Mouse (Mus musculus): ENCODE measurements around the gene Vmn2r120.
"Not testable (repeated sequence)": the region's sequence is repeated elsewhere in the genome, so short reads cannot be mapped to it uniquely, and the experiment has no call there.

Gene Vmn2r120

DNA sequence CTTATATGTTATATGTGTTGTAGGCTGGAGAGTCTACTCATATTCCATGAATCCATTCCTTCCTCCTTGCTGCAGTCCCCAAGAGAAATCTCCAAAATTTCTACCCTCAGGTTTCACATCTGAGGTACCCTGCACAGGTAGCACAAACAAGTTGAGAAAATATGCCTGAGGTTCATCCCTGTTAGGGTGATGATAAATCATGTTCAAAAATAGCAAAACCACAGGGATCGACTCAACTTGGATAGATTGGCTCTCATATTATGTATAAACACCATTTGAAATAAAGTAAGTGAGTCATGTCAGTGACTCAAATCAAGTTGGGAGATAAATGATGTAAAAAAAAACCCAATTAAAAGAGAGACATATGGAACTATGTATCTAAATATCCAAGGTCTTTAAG, at the start of gene Vmn2r120:
Gene Vmn2r120 (minus strand): TSS at position 101 of the 400 bp plus-strand sequence.
- no peak for DNase-seq (ENCODE audit: low spot score in 2 of 2)

- not testable (repeated sequence) for DNase-seq (ENCODE audit: low spot score in 2 of 2)
Measured at GRCm38 (mm10) chr17:57587273-57587672, 42.0 kb upstream of the Vmn2r120 start.

DNA sequence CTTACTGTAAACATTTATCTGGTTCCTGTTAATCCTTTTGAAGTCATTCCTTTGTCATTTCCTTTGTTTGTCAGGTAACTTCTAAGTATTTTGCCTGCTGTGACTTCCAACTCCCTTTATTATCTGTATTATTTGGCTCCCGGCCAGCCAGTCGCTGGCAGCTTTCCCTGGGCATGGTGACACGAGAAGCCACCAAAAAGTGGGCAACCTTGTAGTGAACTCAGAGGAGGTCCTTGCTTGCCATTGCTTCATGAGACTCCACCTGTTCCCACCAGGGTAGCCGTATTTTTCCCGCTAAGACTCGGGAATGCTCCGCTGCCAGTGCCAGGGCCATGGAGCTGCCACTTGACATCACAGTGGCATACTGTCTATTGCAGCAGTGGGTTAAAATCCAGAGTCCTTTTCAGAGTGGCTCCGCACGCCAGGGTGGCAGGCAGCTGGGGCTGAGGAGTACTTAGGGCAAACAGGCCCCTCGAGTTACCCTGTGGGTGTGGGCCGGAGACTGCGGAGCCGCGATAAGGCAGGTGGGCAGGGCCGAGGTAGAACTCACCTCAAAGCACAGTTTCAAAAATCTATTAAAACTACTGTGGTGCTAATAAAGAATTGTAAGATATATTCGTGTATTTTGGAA, 28.9 kb upstream of the Vmn2r120 start:
- no peak for DNase-seq (ENCODE audit: low spot score in 2 of 2)

Data from urinary bladder, postnatal 4 days (tissue).